Mouse (Mus musculus) bone marrow macrophage, adult 2 months (primary cell): ENCODE measurements around the gene Grn.

ENCODE experiments used
- CTCF ChIP-seq: IDR thresholded peaks from 2 replicates; pipeline ENCODE4 v1.5.1; 2012; ENCODE audit warnings: low read depth, mild to moderate bottlenecking, low read length, moderate library complexity
- POLR2A ChIP-seq: IDR thresholded peaks from 2 replicates; pipeline ENCODE4 v1.6.1; 2012; ENCODE audit warnings: mild to moderate bottlenecking, low read depth, low read length, borderline replicate concordance

- TF ChIP-seq CTCF (no peak), POLR2A (no peak)
Observed at GRCm38 (mm10) chr11:102434816-102435705, 4.9 kb downstream of the Grn start.
